Mouse (Mus musculus): ENCODE results near the gene Pomt2.
"Not testable (repeated sequence)": the region's sequence is repeated elsewhere in the genome, so short reads cannot be mapped to it uniquely, and the experiment has no call there.

The Pomt2 gene

DNA sequence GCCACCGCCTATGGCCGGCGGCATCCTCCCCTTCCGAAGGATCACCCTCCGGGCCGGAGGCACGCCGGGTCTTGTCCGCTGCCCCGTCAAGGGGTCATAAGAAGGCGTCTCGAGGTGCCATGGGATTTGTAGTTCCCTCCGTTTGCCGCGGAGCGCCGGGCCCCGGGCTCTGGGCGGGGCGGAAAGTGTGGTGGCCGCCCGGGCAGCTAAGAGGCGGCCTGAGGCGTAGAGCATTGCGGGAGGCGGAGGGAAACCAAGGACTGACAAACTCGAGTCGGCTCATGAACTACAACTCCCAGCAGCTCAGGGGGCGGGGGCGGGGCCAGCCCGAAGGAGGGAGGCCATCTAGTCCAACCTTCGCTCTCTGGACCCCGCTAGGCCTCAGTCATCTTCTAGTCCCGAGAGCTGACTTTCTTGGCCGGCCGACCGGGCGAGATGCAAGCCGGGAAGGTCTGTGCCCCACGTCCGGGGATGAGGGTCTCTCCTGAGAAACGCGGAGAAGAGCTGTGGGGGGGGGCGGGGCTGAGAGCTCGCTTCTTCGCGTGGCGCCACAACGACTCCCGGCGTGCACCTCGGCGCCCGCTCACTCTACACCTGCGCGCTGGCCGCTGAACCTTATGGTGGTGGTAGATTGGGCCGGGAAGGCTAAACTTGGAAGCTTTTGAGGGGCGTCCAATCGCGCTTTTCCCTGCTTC lies at the start of gene Pomt2:
TSS of gene Pomt2 (minus strand) at position 574 of the 695 bp plus-strand sequence.
- CTCF ChIA-PET, result interaction anchor here (0.6 to 0.8 kb wide), 2 partner anchors 15 to 289 kb away, joined by 3 to 4 read pairs; no protein-coding TSS in a partner anchor

DNA sequence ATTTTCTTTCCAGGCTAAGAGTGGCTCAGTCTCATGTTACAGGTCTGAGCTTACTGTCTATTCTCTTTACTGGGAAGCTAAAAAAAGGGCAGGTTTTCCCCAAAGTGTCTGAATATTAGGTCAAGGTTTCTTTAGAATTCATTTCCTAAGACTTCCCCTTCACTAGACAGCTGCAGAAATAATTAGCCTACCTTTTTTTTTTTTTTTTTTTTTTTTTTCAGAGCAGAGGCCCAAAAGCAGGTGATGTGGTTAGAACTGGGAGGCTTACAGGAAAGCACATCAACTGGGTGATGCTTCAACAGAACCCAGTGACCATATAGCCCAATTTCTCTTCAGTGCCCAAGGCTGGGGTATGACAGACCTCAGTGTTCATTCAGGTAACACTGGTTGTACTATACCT lies 48.5 kb upstream of the Pomt2 start:
- CTCF ChIA-PET, result no interaction called here

DNA sequence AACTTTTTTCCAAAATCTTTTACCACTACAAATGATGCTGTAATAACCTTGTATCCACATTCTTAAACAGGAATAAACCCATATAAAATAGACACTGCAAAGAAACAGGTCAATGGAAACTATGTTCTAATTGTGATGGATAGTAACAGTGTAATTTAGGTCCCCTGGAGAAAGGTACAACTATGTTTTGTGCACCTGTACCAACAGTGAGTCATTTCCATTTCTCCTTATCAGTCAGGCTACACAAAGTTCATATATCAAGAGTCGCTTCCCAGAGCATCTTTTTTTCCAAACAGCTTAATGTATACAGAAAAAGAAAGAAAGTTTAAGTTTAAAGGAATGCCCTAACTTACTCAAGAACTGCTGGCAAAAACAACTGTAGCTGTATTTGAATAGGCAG lies 47.3 kb upstream of the Pomt2 start:
- CTCF ChIA-PET, result no interaction called here

DNA sequence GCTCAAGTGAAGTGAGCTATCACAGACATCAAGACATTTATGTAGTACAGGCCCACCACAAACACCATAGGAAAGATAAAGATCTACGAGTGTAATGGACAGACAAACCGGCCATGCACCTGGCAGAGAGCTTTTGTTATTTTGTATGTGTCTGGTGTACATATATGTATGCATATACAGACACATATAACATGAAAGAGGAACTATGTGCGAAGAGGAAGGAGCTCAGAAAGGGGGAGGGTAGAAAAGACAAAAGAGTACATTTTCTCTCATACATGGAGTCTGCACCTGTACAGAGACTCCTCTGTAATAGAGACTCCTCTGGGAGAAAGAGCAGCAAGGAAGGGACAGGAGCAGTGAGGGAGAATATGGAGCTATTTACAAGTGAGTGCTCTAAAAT lies 45.2 kb upstream of the Pomt2 start:
- CTCF ChIA-PET, result interaction anchor here (0.7 kb wide), 1 partner anchor 219 kb away, joined by 5 read pairs; no protein-coding TSS in a partner anchor

DNA sequence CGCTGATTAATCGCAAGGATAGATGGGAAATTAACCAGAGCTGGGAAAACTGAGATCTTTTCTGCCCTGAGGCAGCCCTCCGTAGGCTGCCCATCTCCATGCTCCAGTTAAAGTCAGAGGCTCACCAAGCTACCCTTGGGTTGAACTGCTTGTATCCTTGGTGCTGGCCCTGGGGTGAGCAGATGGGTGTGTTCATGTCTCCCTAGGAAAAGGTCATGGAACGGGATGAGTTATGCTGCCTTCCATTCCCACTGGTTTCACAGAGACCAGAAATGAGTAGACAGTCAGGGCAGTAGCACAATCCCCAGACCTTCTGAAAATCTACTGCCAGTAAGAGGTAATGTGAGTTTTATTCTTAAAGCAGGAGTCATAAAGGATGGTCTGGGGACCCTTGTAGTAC lies 29.9 kb upstream of the Pomt2 start:
- CTCF ChIA-PET, result no interaction called here

DNA sequence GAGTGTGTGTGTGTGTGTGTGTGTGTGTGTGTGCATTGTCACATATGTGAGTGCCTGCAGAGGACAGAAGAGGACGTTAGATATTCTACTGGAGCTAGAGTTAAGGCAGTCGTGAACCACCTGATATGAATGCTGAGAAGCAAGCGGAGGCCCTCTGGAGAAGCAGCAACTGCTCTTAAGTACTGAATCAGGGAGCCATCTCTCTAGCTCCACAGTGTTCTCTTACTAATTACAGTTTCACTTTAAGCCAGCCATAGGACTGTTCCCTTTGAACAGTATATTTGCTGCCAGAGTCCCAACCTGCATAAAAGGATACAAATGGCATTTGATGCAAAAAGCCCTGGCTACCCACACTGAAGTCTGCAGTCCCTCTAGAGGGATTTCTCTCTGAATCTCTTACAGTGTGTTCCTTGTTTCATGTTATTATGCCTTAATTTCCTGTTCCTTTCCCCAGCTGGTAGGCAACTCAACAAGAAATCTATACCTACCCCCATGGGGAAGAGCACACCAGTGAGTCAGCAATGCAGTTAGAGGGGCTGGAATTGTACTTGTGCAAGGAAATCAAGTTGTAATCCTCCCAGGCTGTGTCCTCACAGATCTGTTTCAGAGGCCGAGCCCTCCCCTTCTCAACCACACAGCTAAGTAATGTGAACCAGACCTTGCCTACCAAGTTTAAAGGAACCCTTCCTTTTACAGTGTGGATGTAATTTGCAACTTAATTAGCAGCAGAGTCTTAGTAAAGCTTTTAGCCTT lies 27.6 kb upstream of the Pomt2 start:
- CTCF ChIA-PET, result no interaction called here

DNA sequence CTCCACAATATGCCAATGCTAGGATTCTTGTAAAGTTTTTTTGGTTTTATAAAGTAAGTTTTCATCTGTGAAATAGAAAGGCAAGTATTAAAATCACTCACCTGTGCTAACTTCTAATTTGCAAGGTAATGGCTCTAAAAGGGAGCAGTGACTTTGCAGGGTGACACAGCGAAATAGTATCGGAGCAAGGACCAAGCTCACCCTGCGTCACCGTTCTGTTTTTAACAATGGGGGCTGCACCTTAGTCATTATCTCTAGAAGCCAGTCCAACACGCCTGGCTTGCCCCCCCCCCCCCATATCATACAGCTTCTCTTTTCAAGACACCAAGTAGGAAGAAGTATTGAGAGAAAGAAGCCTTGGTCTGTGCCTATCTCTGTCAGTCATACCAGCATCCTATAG lies 13.0 kb upstream of the Pomt2 start:
- CTCF ChIA-PET, result no interaction called here

DNA sequence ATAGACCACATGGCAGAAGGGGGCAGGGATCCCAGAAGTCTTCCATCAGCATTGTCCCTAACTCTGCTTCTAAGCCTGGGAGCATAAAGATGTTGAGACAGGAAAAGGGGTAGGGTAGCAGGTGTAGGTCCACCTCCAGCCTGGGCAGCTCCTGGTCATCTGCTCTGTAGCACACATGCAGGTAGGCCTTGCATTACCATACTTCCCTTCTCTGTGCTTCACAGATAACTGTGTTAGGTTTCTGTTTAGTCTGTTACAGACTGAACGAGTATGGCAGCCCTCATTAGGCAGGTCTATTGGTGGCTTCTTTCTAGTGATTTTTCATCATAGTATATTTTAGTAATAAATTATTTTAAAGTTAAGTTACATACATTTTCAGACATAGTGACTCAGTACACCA lies 12.5 kb upstream of the Pomt2 start:
- CTCF ChIA-PET, result no interaction called here

DNA sequence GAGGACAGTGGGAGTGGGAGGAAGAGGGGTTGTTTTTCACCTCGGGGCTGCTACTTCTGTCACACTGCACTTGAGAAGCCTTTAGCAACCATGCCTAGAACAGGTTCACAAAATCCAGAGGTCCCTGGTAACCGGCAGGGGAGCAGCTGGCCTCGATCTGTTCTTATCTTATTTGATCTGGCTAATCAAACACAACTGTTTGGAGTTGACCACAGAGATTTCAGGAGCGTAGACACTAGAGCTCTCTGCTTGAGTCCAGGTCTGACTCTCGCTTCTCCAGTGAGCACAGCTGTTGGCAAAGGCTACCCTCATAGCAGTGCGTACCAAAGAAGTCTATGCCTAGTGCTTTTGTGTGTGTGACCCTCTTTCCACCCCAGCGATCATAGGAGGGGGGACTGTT lies 10.3 kb upstream of the Pomt2 start:
- CTCF ChIA-PET, result no interaction called here

DNA sequence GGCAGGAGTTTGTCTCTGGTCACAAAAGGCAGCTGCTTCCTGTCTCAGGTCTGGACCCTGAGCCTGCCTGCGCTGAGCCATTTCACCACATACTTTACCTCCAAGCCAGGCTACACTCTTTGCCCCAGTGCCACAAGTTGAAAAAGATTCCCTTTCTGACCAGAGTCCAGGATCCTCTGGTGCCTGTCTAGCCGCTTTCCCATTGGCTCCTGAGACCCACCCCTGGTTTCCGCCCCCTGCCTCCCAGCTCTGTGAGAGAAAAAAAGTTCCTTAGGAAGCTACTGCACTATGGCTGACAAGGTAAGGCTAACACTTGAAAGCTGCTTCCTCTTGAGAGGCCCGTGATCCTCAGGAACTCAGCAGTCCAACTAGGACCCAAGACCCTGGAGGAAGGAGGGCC lies 9.6 kb upstream of the Pomt2 start:
- CTCF ChIA-PET, result no interaction called here

DNA sequence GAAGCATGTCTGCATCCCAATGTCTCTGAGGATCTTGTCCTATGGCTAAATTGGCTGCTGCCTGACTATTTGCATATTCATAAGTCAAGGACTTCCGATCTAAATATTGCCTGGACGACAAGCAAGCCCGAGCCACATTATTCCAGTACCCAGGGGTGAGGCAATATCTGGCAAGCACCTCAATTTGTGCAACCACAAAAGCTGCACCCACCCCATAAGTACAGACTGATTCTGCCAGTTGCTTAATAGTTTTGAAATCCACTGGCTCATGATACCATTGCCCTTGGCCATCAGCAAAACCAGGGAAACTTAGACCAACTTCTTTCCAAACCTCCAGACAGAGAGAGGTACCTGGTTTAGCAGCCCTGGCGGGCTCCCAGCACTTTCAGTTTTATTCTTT lies 6.7 kb upstream of the Pomt2 start:
- CTCF ChIA-PET, result not testable (repeated sequence)

DNA sequence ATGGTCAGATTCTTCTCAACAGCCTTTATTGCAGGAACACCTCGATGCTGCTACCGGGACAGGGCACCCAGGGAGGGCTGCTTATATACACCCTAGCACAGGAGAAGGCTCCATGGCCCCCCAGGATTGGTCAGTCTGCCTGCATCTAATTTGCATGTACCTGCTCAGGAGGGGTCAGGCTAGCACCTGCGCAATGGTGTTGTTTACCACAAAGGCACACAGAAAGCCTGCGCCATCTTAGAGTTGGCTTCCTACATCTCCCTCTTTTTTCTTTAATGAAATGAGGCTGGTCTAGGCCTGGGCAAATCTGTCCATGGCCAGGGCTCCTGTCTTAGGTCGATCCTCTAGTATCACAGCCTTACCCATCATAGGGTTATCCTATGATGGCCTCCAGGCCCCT lies 1.7 kb upstream of the Pomt2 start:
- CTCF ChIA-PET, result no interaction called here

DNA sequence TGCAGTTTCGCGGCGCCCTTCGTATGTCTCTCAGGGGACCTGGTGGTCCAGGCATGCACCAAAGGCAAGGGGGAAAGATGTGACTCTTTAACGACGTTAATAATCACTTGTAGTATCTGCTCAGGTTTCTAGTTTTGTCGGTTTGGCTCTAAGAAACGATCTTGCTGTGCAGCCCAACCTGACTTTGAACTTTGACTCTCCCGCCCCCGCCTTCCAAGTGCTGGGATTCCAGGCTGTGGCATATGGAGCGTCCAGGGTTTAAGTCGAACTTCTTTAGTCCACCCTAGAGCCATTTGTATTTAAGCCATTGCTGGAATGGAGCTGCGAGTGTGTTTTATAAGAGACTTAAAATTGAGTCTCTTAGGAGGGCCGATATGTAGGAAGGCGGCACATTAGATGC lies 368 bp upstream of the Pomt2 start:
- CTCF ChIA-PET, result no interaction called here

DNA sequence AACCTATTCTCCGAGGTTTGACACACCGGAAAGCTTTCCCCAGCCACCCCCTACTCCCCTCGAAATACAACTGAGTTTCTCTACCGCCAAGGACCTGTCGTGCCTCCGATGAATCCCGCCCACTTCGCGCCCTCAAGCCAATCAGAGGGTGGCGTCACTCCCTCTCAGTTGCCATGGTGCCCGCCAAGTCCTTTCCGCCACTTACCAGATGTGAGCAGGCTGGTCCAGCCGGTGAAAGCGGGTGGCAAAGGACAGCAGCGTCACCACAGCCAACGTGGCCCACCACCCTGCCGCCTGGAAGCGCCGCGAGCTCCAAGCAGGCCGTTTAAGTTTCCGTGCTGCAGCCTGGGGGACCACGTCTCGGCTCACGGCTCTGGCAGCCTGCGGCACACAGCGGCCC lies 802 bp downstream of the Pomt2 start, which contains the start of gene Gstz1:
TSS of gene Gstz1 (plus strand) at position 200 of the 400 bp plus-strand sequence.
- CTCF ChIA-PET, result interaction anchor here (0.8 to 1.0 kb wide), 2 partner anchors 15 to 296 kb away, joined by 3 to 4 read pairs; no protein-coding TSS in a partner anchor

DNA sequence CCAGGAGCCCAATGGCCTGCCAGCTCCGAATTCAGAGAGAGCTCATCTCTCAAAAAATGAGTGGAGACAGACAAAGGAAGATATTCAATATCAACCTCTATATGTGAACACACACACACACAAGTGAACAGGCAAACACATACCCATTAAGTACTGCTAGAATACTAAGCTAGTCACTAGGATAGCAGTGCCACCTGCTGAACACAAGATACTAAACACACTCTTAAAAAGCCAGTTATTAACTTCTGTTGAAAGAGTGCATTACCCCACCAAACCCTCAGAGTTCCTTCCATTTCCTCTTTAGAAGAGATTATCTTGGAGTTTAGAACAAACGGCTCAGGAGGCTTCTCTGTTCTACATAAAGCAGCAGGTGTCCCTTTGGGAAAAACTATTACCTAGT lies 5.6 kb downstream of the Pomt2 start:
- CTCF ChIA-PET, result interaction anchor here (0.6 kb wide), 1 partner anchor 119 kb away, joined by 10 read pairs; no protein-coding TSS in a partner anchor

DNA sequence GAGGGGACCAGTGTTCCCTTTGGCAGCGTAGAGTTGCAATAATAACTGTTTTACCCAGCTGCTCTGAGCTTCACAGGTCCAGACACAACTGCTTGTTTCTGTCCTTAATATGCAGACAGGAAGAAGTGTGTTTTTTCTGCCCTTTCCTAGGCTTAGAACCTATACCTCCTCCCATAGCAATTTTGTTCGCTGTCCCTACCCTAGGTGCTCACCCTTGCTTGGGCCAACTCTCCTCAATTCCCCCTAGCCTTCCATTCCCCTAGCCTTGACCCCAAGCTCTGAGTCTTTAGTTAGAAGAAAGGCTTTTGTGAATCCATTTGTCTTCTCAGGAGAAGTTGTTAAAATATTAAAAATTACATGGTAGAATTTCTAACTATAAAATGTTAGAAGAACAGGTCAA lies 9.0 kb downstream of the Pomt2 start:
- CTCF ChIA-PET, result no interaction called here

DNA sequence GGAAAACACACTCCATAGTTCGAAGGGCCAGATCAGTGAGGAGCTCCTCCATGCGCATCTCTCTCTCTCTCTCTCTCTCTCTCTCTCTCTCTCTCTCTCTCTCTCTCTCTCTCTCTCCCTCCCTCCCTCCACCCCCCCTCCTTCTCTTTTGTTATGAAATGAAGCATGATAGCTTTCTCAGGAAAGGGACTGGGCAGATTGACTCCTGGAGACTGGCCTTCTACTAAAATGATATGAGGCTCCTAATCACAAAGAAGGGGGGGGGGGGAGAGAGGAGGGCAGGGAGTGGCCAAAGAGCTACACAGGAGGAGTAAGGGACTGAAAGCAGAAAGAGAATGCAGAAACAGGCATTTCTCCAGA lies 9.4 kb downstream of the Pomt2 start:
- CTCF ChIA-PET, result no interaction called here

DNA sequence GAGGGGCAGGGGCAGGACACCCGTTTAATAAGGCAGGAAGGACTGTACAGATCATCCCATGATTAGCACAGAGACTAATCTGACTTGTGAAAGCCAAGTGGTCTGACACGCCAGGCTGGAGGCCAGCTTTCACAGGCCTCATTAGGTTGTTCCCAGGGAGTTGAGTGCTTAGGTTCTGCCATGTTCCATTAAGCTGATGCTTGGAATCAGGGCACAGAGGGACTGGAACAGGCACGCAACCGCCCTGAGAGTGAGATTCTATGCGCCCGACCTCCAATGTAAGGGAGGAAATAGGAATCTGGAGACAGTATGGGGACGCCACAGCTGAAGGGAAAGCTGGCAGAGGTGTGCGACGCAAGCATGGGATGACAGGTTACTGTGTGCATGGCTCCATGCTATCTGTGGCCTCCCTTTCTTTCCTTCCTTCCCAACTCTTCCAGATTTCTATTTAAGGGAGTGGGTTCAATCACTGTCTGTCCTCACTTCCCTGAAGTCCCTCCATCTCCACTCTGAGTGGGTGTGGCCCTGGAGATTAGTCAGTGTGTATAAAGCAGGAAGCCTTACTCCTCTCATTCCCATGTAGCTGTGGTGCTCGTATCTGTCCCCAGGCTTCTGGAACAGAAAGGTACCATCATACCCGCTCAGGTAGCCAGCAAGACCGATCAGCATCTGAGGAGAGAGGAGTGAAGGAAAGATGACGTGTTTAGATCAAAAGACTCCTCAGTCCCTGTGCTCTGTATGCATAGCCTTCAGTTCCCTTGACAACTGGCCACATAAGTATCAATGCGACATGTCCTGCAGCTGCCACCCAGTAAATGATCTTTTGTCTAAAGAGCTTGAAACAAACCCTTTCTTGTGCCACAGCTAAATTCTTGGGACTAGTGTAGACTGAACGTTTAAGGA lies 10.1 kb downstream of the Pomt2 start:
- CTCF ChIA-PET, result no interaction called here

DNA sequence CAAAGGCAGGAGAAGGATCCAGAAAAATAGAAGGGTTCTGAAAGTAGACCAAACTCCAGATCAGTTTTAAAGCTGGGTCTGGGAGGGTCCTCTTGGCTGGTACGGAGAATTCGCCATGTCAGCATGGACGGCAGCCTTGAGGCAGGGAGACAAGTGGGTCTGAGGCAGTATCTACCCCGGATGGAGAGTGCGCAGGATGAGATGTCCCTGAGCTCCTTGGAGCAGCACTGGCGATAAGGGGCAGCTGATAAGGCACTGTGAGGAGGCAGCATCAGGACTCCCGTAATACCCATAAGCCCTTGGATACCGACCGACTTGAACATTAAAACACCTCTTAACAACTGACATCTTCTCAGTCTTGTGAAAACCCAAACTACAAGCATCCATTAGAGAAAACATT lies 15.0 kb downstream of the Pomt2 start:
- CTCF ChIA-PET, result interaction anchor here (0.7 to 1.1 kb wide), 2 partner anchors 15 to 194 kb away, joined by 3 read pairs; partner anchors contain the start of gene Pomt2

DNA sequence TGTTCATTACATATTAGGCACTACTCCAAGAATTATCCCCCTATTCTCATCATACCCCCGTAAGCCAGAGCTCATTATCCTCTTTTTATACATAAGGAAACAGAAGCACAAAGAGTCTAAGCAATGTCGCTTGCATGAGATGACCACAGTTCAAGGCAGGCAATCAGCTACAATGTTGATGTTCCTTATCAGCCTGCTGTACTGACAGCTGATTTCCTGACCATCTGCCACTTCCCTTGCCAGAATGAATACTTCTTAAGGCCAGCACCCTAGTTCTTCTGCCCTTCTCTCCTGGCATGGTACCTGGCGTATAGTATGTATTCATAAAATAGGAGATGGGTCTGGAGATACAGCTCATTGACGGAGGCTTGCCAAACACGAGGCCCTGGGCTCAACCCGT lies 15.6 kb downstream of the Pomt2 start:
- CTCF ChIA-PET, result interaction anchor here (1.1 kb wide), 1 partner anchor 15 kb away, joined by 3 read pairs; the partner anchor contains the start of gene Pomt2

DNA sequence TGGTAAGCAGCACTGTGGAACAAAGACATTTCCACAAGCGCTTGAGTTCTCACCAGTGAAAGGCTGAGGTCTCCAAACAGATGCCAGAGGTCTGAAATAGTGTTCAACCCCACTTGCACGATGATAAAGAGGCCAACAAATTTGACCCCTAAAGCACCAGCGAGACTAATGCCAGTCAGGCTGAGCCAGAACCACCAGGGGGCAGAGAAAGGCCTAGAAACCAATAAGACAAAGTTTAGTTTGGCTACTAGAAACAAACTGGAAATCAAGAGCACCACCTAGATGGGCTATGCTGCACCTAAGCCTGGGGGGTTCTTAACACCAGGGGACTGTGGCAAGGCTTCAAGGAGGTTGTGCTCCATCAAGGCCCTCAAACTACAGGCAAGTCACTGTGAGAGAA lies 16.1 kb downstream of the Pomt2 start:
- CTCF ChIA-PET, result interaction anchor here (1.1 kb wide), 1 partner anchor 16 kb away, joined by 3 read pairs; the partner anchor contains the start of gene Pomt2

DNA sequence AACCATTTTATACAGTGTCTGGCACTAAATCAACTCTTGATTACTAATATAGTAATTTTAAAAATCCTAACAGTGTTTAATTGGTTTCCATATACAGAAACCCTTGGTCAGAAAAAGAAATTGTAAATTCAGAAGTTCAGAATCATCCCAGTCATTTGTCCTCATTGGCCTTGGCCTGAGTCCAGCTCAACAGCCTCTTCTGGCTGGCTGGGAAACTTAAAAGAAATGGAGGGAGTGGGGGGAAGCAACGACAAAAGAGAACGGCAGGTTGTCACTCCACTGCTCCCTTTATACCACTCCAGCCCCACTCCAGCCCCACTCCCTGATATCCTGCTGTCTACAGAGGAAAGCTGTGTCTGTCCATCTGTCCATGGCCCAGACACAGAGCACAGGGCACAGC lies 16.6 kb downstream of the Pomt2 start:
- CTCF ChIA-PET, result no interaction called here

Data from spleen, embryonic (tissue).